In the genomic region with DNA sequence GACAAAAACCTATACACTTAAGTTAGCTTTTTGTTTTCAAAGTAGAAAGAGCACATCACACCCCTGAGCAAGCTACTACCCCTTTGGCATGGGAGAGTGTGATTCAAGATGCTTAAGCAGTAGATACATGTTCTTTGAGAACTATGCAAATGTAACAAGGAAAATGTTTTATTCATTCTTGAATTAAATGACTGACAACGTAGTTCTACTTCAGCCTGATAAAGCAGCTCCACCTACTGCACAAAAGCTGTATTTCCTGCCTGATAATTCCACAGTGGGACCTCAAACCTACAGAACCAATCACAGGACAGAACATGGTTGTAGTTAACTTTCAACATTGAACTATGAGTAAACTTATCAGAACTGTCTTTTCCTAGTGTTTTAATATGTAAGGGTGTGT, we compare ENCODE assay signal across 9 mouse cellular contexts.
DNase-seq lines count a peak whose midpoint lies in the region; ATAC-seq and TF ChIP-seq lines count a peak whose summit lies in the region.
"Had no signal": no experiment of that assay in that cellular context is flagged by ENCODE, and none has a peak within 500 bp of the region (broad histone marks: within the 10 kb centered on the region; RNA-seq: fewer than 3 reads in every experiment).

No protein-coding gene starts in this region.

- no peak for TF ChIP-seq EP300 in liver, postnatal 0 days (IDR thresholded peaks at IDR 0.05; ENCODE audit: low read depth)

- no peak overlapping the region for H3K27ac ChIP-seq in liver, postnatal 0 days (ENCODE audit: low read depth)
- no peak overlapping the region for H3K27ac ChIP-seq in liver, embryonic 12.5 days
- H3K27ac ChIP-seq in embryonic facial prominence, embryonic 14.5 days (replicated peaks; ENCODE audit: low read depth, low read length), result no peak overlapping the region
- H3K27ac ChIP-seq: embryonic facial prominence, embryonic 15.5 days had no signal

- no peaks in the 10 kb centered on the region for H3K4me1 ChIP-seq in liver, postnatal 0 days (ENCODE audit: insufficient read depth)
- no peaks in the 10 kb centered on the region for H3K4me1 ChIP-seq in liver, embryonic 12.5 days
- peaks cover 11% of the 10 kb centered on the region; the same call in 1 of the 2 replicates for H3K4me1 ChIP-seq in embryonic facial prominence, embryonic 14.5 days (ENCODE audit: control insufficient read depth, insufficient read depth, low read length)

- WGBS in liver, postnatal 0 days (ENCODE audit: insufficient replicate concordance), result 28% methylated on average over 1 of the region's 1 CpGs
- WGBS in liver, embryonic 12.5 days (ENCODE audit: insufficient replicate concordance), result 23% methylated on average over 1 of the region's 1 CpGs
- 32% methylated on average over 1 of the region's 1 CpGs for whole genome bisulfite sequencing in embryonic facial prominence, embryonic 14.5 days

- ATAC-seq in cerebellum, adult (ENCODE audit: insufficient number of reproducible peaks, low FRiP score, low TSS enrichment), result no peak
- no peak for ATAC-seq in liver, postnatal 0 days
- no peak for ATAC-seq in liver, embryonic 12.5 days
- no peak for ATAC-seq in embryonic facial prominence, embryonic 14.5 days (ENCODE audit: low read depth)
- no peak for ATAC-seq in monocyte, adult 5-6 weeks (replicated peaks; ENCODE audit: insufficient number of reproducible peaks, low FRiP score, low TSS enrichment, poor library complexity, severe bottlenecking)

- no peaks in the 10 kb centered on the region for H3K36me3 ChIP-seq in liver, postnatal 0 days (replicated peaks; ENCODE audit: insufficient read depth, low read length)
- H3K36me3 ChIP-seq in liver, embryonic 12.5 days, result no peaks in the 10 kb centered on the region
- no peaks in the 10 kb centered on the region for H3K36me3 ChIP-seq in embryonic facial prominence, embryonic 14.5 days (ENCODE audit: control insufficient read depth, insufficient read depth, low read length)
- H3K36me3 ChIP-seq: embryonic facial prominence, embryonic 15.5 days had no signal

- H3K9ac ChIP-seq in liver, postnatal 0 days (replicated peaks), result no peak overlapping the region
- H3K9ac ChIP-seq in liver, embryonic 12.5 days, result no peak overlapping the region
- no peak overlapping the region for H3K9ac ChIP-seq in embryonic facial prominence, embryonic 14.5 days (ENCODE audit: low read depth, low read length)
- H3K9ac ChIP-seq: embryonic facial prominence, embryonic 15.5 days had no signal

- H3K4me2 ChIP-seq in liver, postnatal 0 days (ENCODE audit: low read depth, low read length), result no peak overlapping the region
- no peak overlapping the region for H3K4me2 ChIP-seq in liver, embryonic 12.5 days
- H3K4me2 ChIP-seq in embryonic facial prominence, embryonic 14.5 days (ENCODE audit: low read depth, low read length), result no peak overlapping the region
- H3K4me2 ChIP-seq: embryonic facial prominence, embryonic 15.5 days had no signal

- DNase-seq in cerebellum, adult 11 months, result peak; percentile 11
- no peak for DNase-seq in liver, postnatal 0 days
- DNase-seq in embryonic facial prominence, embryonic 14.5 days (ENCODE audit: low spot score), result peak; percentile 15
- peak; percentile 20 for DNase-seq in layer of hippocampus, adult 9-11 months
- DNase-seq in right cerebral cortex, adult 18-20 months, result peak; percentile 12

- H3K9me3 ChIP-seq in liver, postnatal 0 days (ENCODE audit: low read length), result no peaks in the 10 kb centered on the region
- H3K9me3 ChIP-seq in liver, embryonic 12.5 days (replicated peaks), result no peaks in the 10 kb centered on the region
- H3K9me3 ChIP-seq in embryonic facial prominence, embryonic 14.5 days (ENCODE audit: control insufficient read depth, low read length), result no peaks in the 10 kb centered on the region
- H3K9me3 ChIP-seq: embryonic facial prominence, embryonic 15.5 days had no signal

- peak; percentile 52 for TF ChIP-seq CTCF in liver, postnatal 0 days (IDR thresholded peaks at IDR 0.05; ENCODE audit: low read depth)

- H3K4me3 ChIP-seq in liver, postnatal 0 days (ENCODE audit: low read depth, low read length), result no peak overlapping the region
- H3K4me3 ChIP-seq in liver, embryonic 12.5 days, result no peak overlapping the region
- no peak overlapping the region for H3K4me3 ChIP-seq in embryonic facial prominence, embryonic 14.5 days (ENCODE audit: low read depth, low read length)
- H3K4me3 ChIP-seq: embryonic facial prominence, embryonic 15.5 days had no signal

- H3K27me3 ChIP-seq in liver, postnatal 0 days (ENCODE audit: insufficient read depth, low read length), result no peaks in the 10 kb centered on the region
- H3K27me3 ChIP-seq in liver, embryonic 12.5 days (replicated peaks), result no peaks in the 10 kb centered on the region
- no peaks in the 10 kb centered on the region for H3K27me3 ChIP-seq in embryonic facial prominence, embryonic 14.5 days (replicated peaks; ENCODE audit: control insufficient read depth, insufficient read depth, low read length)
- H3K27me3 ChIP-seq: embryonic facial prominence, embryonic 15.5 days had no signal
